Mouse (Mus musculus) heart, embryonic 14.5 days (tissue): ENCODE results near the gene Stard10. TPM values are rescaled to one million over a fixed set of nuclear protein-coding genes. Genes with fewer than 3 reads are reported as not detected.

Experiments
- ATAC-seq: fragments of 200-750 bp; cut with Nextera tagmentation; 2 replicates; pipeline ENCODE4 v1.8.0; 2017; ENCODE audit warnings: low read depth, moderate TSS enrichment; ENCODE audit not compliant: insufficient number of reproducible peaks, insufficient read depth, low FRiP score
- H3K27ac ChIP-seq, 2 experiments: fragments of 200-500 bp in 1 of 2; fragments of 300-500 bp in 1 of 2; sonication (generic) in 1 of 2; replicated peaks in 1 of 2; 2 replicates each; pipeline ENCODE4 v1.5.1; 2012 to 2014; ENCODE audit warnings: low read depth in 2 of 2, low read length in 2 of 2, control low read depth in 1 of 2, mild to moderate bottlenecking in 1 of 2, mixed read lengths in 1 of 2; ENCODE audit not compliant: control insufficient read depth in 1 of 2, insufficient read depth in 1 of 2
- H3K27me3 ChIP-seq: fragments of 300-500 bp; sonication (generic); 2 replicates; pipeline ENCODE4 v1.6.1; 2014; ENCODE audit warnings: mild to moderate bottlenecking, low read length, control low read depth; ENCODE audit not compliant: control insufficient read depth, insufficient read depth
- H3K36me3 ChIP-seq: fragments of 300-500 bp; sonication (generic); 2 replicates; pipeline ENCODE4 v1.6.1; 2014; ENCODE audit warnings: mild to moderate bottlenecking, control low read depth, low read length, mixed read lengths; ENCODE audit not compliant: control insufficient read depth, insufficient read depth
- H3K4me1 ChIP-seq, 2 experiments: fragments of 200-500 bp in 1 of 2; fragments of 300-500 bp in 1 of 2; sonication (generic) in 1 of 2; 2 replicates each; pipeline ENCODE4 v1.6.1; 2012 to 2014; ENCODE audit warnings: low read length in 2 of 2, control low read depth in 1 of 2, mixed read lengths in 1 of 2; ENCODE audit not compliant: control insufficient read depth in 2 of 2, insufficient read depth in 2 of 2
- H3K4me2 ChIP-seq: fragments of 300-500 bp; sonication (generic); 2 replicates; pipeline ENCODE4 v1.6.1; 2014; ENCODE audit warnings: mild to moderate bottlenecking, low read length
- H3K4me3 ChIP-seq, 2 experiments: fragments of 200-500 bp in 1 of 2; fragments of 300-500 bp in 1 of 2; sonication (generic) in 1 of 2; 2 replicates each; pipeline ENCODE4 v1.5.1; 2012 to 2014; ENCODE audit warnings: low read length in 2 of 2, mild to moderate bottlenecking in 2 of 2, control low read depth in 1 of 2, low read depth in 1 of 2, moderate library complexity in 1 of 2; ENCODE audit not compliant: control insufficient read depth in 1 of 2, insufficient read depth in 1 of 2
- H3K9ac ChIP-seq: fragments of 300-500 bp; sonication (generic); 2 replicates; pipeline ENCODE4 v1.6.1; 2014; ENCODE audit warnings: mild to moderate bottlenecking, low read length
- H3K9me3 ChIP-seq: fragments of 300-500 bp; sonication (generic); 2 replicates; pipeline ENCODE4 v1.6.1; 2016; ENCODE audit warnings: low read length, control low read depth; ENCODE audit not compliant: control insufficient read depth
- WGBS: fragments of 180-500 bp; shearing (Covaris S2); extraction: QIAGEN DNeasy Blood & Tissue Kit; methylation state at CpG from one replicate; pipeline ENCODE4 v1.1.7; 2014; 5-methylcytosine and 5-hydroxymethylcytosine counted together
- polyA plus RNA-seq: library from polyadenylated mRNA; unstranded; fragments of >200 nt; fragmentation: Nextera tagmentation; extraction: Ambion mirVana; gene quantifications from 2 replicates; pipeline ENCODE4 v1.2.1, GENCODE M21; 2014

Stard10 gene
- polyA plus RNA-seq, 1 experiment from 2014 or later: 61.7 TPM

GRCm38 (mm10) chr7:101293611-101294010 is 23.3 kb upstream of the Stard10 start:
- no peak overlapping the region for H3K4me2 ChIP-seq
- ATAC-seq: no peak
- peaks cover 69% of the 10 kb centered on the region for H3K36me3 ChIP-seq
- no peaks in the 10 kb centered on the region for H3K9me3 ChIP-seq
- WGBS: 40% methylated on average over 4 of the region's 4 CpGs
- no peak overlapping the region for H3K4me3 ChIP-seq
- peaks cover 8 to 9% of the 10 kb centered on the region in 2 experiments; a peak in 2 of 4 replicates for H3K4me1 ChIP-seq
- no peaks in the 10 kb centered on the region for H3K27me3 ChIP-seq
- H3K27ac ChIP-seq: no peak overlapping the region
- H3K9ac ChIP-seq: no peak overlapping the region

- no peak overlapping the region for H3K4me2 ChIP-seq
- H3K4me1 ChIP-seq: peaks cover 8 to 9% of the 10 kb centered on the region in 2 experiments; a peak in 2 of 4 replicates
- H3K4me3 ChIP-seq: no peak overlapping the region
- no peak for ATAC-seq
- no peak overlapping the region for H3K27ac ChIP-seq
- H3K9me3 ChIP-seq: no peaks in the 10 kb centered on the region
- no peak overlapping the region for H3K9ac ChIP-seq
- 35% methylated on average over 1 of the region's 1 CpGs for WGBS
- H3K27me3 ChIP-seq: no peaks in the 10 kb centered on the region
- H3K36me3 ChIP-seq: peaks cover 52% of the 10 kb centered on the region
These were observed 21.4 kb upstream of the Stard10 start for GRCm38 (mm10) chr7:101295438-101295837.

DNA sequence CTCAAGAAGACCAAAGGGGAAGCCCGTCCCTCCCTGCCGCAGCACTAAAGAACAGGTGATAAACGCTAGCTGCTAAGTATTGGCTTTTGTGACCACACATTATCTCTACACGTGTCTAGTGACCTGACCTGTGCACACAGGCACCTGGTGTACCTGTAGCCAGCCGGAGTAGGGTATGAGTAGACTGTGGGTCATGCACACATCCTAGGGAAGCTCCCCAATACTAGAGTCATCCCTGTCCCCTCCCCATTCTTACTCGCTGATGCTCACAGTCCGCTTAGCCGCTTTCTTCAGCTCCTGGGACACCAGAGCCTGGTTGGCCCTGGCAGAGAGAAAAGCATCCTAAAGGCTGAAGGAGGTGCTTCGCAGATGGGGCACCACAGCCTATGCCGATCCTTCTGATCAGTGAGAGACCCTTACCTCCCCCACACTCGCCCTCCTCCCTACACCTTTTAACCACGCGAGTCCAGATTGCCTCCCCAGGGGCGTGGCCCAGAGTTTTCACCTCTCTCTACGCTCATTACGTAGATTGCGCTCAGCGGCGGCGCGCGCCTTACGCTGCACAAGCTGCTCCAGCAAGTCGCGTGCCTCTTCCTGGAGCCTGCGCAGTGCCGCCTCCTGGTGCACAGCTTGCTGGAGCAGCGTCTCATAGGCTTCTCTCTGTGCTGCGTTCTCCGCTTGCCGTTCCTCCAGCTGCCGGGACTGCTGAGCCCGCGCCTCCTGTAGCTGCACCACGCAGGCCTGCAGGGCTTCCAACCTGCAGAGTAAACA is 20.4 kb upstream of the Stard10 start:
- Histone ChIP-seq H3K36me3 (peaks cover 42% of the 10 kb centered on the region), H3K27ac (no peak overlapping the region), H3K9ac (peak overlapping the region; percentile 60), H3K4me2 (peak overlapping the region; percentile 64), H3K9me3 (no peaks in the 10 kb centered on the region), H3K4me3 (peak overlapping the region; percentile 19 to 22), H3K27me3 (no peaks in the 10 kb centered on the region), H3K4me1 (peaks cover 11 to 16% of the 10 kb centered on the region in 2 experiments)
- ATAC-seq: peak; percentile 57
- 12% methylated on average over 35 of the region's 35 CpGs for WGBS

DNA sequence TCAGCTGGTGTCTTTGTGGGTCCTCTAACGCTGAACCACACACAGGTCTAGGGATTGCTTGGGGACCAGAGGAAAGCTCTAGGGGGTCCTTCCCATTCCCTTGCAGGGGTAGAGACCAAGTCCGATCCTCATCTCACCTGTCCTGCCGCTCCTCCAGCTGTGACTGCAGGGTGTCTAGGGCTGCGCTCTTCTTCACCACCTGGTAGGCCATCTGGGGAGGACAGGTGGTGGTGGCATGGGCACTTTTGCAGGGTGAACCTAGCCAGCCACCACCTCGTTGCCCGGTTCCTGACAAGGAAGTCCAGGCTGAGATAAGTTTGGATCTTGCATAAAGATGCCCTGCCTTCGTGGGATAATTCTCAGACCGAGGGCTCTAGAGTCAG is 19.9 kb upstream of the Stard10 start:
- 33% methylated on average over 8 of the region's 8 CpGs for WGBS
- Histone ChIP-seq H3K4me2 (peak overlapping the region; percentile 64), H3K27me3 (no peaks in the 10 kb centered on the region), H3K36me3 (peaks cover 37% of the 10 kb centered on the region), H3K4me3 (peak overlapping the region; percentile 13 to 22; a peak in 3 of 4 replicates), H3K9ac (peak overlapping the region; percentile 60), H3K27ac (no peak overlapping the region), H3K9me3 (no peaks in the 10 kb centered on the region), H3K4me1 (peaks cover 11 to 16% of the 10 kb centered on the region in 2 experiments)
- no peak for ATAC-seq

- 79% methylated on average over 3 of the region's 3 CpGs for WGBS
- Histone ChIP-seq H3K27ac (no peak overlapping the region), H3K9ac (no peak overlapping the region), H3K9me3 (no peaks in the 10 kb centered on the region), H3K4me1 (peaks cover 15 to 16% of the 10 kb centered on the region in 2 experiments), H3K27me3 (no peaks in the 10 kb centered on the region), H3K4me2 (no peak overlapping the region), H3K36me3 (peaks cover 27% of the 10 kb centered on the region), H3K4me3 (no peak overlapping the region)
- no peak for ATAC-seq
These were observed 18.5 kb upstream of the Stard10 start for GRCm38 (mm10) chr7:101298375-101298774.

GRCm38 (mm10) chr7:101301361-101301880 is 15.5 kb upstream of the Stard10 start:
- under 1% methylated on average over 30 of the region's 30 CpGs for WGBS

GRCm38 (mm10) chr7:101301881-101302456 is 14.9 kb upstream of the Stard10 start, which contains the start of gene Atg16l2:
Gene Atg16l2 (minus strand): TSS chr7:101302251.
- no peaks in the 10 kb centered on the region for H3K27me3 ChIP-seq
- peaks cover 9% of the 10 kb centered on the region in 2 experiments for H3K4me1 ChIP-seq
- H3K36me3 ChIP-seq: 0 out of 2 replicates have a peak, but pooled peaks cover 4% of the 10 kb centered on the region
- peak; percentile 98 for ATAC-seq
- H3K9ac ChIP-seq: peak within 1 kb of the TSS; percentile 80
- H3K27ac ChIP-seq: peak within 1 kb of the TSS; percentile 72 to 88
- H3K4me3 ChIP-seq: peak within 1 kb of the TSS; percentile 58 to 76
- under 1% methylated on average over 39 of the region's 39 CpGs for WGBS
- no peaks in the 10 kb centered on the region for H3K9me3 ChIP-seq
- peak within 1 kb of the TSS; percentile 75 for H3K4me2 ChIP-seq

More at GRCm38 (mm10) chr7:101301361-101301880, 15.5 kb upstream of the Stard10 start:
- Histone ChIP-seq H3K4me3 (peak overlapping the region; percentile 58 to 76), H3K9ac (peak overlapping the region; percentile 80), H3K9me3 (no peaks in the 10 kb centered on the region), H3K36me3 (0 out of 2 replicates have a peak, but pooled peaks cover 4% of the 10 kb centered on the region), H3K27me3 (no peaks in the 10 kb centered on the region), H3K4me1 (peaks cover 12 to 13% of the 10 kb centered on the region in 2 experiments), H3K27ac (peak overlapping the region; percentile 62 to 88), H3K4me2 (peak overlapping the region; percentile 75)
- ATAC-seq: peak; percentile 29
